Mouse (Mus musculus) urinary bladder, postnatal 14 days (tissue): ENCODE data around the gene Mrpl54.

ENCODE experiments used
- DNase-seq: peaks from one replicate; pipeline ENCODE4 v3.0.0; 2021; ENCODE audit warnings: low spot score

Mrpl54 gene

DNA sequence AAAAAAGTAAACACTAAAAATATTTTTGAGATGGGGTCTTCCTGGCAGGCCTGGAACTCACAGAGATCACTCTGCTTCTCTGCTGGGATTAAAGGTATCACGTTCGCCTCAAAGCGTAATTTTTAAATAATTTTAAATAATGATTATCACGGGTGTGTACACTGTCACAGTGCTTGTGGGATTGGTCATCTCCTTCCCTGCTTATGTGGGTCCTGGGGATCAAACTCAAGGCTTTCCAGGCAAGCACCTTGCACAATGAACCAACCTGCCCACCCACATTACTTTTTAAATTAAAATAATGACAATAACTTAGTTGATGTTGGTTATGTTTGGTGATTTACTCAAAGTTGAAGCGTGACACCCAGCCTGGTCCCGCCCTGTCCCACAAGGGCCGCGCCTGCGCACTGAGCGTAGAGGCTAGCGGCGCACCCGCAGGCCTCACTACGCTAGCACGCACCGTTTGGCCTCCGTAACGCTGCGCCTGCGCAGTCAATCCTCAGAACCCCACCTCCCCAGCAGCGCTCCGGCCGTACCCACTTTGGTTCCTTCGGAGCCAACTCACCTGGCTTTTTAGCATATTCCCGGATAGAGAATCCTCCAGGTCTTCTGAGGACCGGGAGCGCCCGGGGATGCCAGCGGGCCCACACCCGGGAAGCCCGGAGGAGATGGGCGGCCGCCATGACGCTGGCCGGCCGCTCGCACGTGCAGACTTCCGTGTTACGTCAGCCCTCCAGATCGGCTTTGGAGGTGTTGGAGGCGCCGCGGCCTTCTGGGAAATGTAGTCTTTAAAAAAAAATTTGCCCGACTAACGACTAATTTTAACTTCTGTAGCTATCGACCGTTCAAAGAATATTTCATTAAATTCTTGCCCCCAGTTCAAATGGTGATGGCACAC, at the start of gene Mrpl54, which contains the start of gene Apba3:
TSS of gene Mrpl54 (minus strand) at position 724 of the 895 bp plus-strand sequence.
TSS of gene Apba3 (plus strand) at position 750 of the 895 bp plus-strand sequence.
- DNase-seq, result peak; percentile 97

DNA sequence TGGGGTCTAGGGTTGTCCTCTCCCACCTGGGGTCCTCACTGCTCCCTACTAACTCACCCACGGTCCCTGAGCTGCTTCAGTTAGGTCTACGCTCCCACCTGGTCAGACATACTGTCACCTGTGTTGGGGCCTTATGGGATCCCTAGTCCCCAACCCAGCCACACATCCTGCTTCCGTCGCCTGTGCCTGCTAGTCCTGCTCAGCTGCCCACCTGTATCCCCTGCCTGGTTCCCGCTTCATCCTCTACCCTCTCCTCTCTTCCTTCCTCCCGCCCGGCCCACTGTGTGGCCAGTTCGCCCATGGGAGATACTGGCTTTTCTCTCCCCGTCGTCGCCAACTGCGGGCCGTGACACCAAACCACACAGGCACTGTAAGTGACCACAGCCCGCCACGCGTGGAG, 48.9 kb upstream of the Mrpl54 start:
- no peak for DNase-seq

DNA sequence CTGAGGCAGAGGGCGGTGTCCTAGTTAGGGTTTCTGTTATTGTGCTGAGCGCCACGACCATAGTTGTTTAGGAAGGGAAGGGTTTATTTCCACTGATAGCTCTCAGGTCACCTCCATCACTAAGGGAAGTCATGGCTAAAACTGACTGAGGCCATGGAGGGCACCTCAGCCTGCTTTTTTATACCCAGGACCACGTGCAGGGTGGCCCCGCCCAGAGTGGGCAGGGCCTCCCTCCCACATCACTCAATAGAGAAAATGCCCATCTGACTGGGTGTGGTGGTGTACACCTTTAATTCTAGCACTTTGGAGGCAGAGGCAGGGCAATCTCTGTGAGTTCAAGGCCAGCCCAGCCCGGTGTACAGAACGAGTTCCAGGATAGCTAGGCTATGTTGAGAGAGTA, 47.5 kb upstream of the Mrpl54 start:
- DNase-seq, result no peak

DNA sequence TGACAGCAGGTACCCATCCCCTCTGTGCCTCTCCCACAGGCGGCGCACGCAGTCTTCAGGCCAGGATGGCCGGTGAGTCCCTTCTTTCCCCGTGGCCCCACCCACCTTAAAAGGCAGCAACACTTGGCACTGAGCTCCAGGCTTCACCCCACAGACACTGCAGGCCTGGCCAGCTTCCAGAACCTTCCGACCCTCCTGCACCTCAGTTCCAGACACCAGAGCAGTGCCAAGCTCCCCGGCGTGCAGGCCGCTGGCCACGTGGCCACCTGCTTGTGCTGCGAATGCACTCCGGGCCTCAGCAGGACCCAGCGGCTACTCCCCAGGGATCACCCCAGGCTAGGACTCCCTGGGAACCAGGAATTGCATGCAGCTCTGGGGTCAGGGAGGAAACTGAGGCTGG, 46.8 kb upstream of the Mrpl54 start:
- no peak for DNase-seq

DNA sequence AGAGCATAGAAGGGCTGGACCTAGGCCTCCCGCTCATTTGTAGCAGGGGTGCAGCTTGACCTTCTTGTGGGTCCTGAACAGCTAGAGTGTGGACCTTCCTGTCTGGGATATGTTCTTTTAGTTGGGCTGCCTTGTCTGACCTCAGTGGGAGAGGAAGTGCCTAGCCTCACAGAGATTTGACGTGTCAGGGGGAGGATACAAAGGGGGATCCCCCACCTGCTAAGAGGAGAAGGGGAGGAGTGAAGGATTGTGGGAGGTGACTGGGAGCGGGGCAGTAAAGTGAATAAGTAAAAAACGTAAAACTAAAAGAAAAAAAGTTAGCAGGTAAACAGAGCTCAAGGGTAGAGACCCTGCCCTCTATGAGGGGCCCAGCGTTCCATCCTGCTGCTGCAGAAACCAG, 42.8 kb upstream of the Mrpl54 start:
- no peak for DNase-seq

DNA sequence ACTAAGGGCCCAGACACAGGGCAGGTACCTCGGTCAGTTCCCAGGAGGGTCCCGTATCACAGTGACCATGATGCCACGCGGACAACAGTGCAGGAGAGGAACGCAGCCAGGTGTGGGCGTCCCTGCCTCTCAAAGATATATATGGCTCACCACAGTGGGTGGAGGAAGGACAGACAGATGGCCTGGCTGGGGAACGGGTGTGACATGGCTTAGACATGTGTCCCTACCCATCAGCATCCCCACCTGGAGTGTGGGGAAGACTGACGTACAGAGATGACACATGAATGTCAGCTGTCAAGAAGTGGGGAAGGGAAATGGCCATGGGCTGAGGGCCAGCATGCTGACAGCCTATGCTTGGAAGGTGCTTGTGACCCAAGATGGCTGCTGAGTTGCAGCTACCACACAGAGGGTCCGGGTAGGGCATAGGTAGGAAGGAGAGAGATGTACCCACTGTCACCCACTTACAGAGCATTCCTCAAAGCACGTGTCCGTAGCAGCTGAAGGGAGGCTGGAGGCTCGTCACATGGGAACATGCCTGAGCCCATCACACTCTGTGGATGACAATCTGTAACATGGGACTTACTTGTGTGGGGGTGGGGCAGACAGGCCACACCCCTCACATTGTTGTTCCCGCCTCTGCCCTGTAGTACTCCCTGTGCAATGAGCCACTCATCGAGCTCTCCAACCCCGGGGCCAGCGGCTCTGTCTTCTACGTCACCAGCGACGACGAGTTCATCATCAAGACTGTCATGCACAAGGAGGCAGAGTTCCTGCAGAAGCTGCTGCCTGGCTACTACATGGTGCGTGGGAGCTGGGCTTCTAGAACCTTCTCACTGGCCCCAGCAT, 40.3 kb upstream of the Mrpl54 start:
- DNase-seq, result no peak

DNA sequence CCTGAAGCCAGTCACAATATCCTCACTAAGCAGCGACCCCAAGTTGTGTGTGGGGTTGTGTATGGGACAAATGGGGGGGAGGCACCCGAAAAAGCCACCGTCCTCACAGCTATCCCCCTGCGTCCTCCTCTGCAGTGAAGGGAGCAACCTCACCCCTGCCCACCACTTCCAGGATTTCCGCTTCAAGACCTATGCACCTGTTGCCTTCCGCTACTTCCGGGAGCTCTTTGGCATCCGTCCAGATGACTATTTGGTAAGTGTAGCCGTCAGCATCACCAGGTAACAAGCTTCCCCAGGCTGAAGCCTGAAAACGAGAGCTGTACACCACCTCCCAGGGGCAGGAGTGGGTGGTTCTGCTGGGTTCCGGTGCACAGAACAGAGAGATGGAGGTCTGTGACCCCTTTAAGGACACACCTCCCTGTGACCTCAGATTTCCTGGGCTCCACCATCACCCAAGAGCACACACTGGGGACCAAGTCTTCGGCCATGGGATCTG, 39.5 kb upstream of the Mrpl54 start:
- no peak for DNase-seq

DNA sequence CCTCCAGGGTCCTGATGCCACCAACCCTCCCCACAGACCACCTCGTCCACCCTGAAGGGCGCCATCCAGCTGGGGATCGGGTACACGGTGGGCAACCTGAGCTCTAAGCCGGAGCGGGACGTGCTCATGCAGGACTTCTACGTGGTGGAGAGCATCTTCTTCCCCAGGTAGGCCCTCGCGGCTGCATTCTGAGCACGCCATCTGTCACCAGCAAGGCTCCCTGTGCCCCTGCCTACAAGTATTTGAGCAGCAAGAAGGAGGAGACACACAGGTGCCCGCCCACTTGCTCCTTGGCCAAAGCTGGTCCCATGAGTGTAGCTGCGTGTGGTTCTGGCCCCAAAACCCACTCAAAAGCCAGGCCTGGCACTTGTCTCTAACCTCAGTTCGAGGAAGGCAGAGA, 38.9 kb upstream of the Mrpl54 start:
- no peak for DNase-seq

DNA sequence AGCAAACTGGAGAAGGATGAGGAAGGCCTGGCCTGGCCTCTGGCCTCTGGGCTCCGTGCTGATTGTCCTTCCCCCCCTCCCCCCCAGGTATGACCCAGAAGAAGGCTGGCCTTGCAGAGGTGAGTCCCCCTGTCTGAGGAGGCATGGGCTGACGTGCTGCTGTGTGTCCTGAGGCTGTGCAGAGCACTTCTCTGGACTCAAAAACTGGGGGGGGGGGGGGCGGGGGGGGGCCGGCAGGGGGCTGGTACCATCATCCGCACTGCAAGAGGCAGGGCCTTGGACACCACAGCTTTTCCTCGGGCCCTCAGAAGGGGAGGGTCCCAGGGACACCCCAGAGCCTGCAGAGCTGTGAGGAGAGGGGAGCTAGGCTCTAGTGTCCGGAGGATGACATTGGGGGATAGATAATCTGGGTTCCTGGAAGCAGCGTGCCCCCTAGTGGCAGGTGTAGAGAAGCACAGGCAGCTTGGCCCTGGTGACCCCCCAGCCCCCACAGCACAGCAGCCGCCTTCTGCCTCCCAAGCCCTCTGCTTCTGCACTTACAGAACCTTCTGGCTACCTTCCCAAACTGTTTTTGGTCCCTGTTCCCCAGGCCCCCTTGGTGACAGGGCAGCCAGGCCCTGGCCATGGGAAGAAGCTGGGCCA, 38.0 kb upstream of the Mrpl54 start:
- DNase-seq, result no peak

DNA sequence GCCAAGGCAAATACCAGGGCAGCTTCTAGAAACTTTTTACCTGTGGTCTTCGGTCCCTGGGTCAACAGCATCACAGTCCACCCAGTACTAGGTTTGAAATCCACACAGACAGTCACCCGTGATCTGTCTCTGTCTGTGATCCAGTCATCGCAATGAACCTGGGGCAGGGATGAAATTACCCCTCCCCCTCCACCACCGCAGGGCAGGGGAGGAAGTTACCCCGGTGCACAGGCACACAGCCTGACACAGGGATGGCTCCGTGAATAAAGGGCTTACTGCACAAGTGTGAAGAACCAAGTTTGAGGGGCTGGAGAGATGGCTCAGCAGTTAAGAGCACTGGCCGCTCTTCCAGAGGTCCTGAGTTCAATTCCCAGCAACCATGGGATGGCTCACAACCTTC, 37.0 kb upstream of the Mrpl54 start:
- no peak for DNase-seq

DNA sequence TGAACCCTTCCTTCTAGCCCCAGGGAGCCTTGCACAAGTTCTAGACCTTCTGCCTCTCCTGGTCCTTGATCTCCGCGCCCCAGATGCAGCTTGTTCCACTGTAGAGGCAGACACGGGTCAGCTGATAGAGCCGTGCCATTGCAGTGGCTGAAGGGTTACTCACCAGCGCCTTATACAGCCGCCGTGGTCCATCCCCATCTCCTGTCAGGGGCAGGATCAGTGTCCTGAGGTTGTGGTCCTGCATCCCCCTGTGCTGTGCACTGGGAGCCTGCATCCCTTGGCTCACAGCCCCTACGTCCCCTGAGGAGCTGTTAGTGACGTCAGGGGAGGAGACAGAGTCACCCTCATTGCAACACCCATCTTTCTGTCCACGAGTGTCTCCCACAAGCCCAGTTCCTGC, 36.5 kb upstream of the Mrpl54 start:
- DNase-seq, result no peak

DNA sequence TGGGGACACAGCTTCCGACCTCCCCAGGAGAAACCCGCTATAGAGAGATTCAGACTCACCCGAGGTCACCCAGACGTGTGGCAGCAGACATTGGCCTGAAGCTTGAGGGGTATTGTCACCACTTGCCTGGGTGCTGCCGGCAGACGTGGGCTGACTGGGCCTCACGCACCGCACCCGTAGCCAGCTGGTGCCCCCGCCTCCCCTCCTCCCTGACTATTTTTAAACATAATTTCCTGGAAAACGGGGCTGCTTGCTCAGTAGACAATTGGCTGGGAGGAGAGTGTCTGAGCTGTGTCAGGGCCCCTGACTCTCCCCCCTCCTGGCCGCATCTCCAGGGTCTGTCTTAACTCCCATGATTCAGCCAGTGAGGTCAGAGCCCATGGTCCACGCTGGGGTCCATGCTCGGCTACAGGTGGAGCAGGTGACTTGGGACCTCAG, 36.1 kb upstream of the Mrpl54 start:
- DNase-seq, result no peak

DNA sequence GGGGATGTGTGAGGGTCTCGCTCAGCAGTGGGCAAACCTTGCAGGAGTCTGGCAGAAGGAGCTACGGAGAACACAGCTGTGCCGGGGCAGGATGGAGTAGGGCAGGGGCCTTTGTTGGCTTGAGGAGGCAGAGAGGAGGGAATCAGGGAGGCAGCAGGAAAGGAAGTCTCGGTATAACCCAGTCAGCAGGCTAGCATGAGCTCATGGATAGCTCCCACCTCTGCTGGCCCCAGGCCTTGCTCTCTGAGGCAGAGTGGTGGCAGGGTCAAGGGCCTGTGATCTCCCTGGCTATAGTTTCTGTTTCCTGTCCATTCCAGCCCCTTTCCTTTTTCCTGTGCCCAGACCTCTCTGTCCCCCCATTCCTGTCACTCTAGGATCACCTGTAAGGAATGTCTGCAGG, 35.6 kb upstream of the Mrpl54 start:
- DNase-seq, result no peak

DNA sequence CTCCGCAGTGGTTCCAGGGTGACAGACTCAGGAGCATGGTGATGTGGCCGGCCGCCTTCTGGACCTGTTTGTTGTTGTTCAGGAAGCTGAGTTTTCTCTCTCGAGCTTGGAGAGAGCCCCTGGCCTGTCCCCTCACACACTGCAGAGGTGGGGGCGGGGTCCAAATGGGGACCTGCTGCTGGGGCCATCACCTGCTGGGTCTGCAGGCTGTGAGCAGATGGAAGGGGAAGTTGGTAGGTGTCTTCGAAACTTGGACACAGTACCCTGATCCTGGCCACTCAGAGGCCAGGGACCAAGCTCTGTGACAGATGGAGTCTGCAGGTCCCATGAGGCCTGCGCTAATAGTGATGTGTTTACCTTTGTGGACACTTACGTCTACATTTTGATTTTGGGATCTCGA, 34.6 kb upstream of the Mrpl54 start:
- DNase-seq, result no peak

DNA sequence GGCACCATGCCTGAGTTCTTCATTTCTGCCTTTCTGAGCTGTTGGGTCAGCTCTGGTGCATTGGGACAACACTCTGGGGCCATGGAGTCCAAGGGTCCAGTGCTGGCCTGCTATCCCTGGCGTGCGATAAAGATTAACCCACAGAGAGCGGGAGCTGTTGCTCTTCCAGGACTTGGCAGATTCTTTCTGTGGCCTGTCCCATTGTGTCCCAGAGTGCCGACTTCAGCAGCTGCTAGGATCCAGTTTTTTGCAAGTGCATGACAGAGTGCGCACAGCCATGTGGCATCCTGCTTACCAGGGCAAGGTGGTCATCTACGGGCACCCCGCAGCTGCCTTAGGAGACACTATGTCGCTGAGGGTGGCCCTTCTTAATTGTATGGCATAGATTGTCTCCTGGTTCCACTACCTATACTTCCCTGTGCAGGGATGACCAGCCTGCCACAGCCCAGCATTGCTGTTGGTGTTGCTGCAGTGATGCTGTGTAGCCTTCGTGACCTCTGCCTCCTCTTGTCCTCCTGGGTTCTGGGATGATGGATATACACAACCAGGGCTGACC, 33.7 kb upstream of the Mrpl54 start:
- no peak for DNase-seq

DNA sequence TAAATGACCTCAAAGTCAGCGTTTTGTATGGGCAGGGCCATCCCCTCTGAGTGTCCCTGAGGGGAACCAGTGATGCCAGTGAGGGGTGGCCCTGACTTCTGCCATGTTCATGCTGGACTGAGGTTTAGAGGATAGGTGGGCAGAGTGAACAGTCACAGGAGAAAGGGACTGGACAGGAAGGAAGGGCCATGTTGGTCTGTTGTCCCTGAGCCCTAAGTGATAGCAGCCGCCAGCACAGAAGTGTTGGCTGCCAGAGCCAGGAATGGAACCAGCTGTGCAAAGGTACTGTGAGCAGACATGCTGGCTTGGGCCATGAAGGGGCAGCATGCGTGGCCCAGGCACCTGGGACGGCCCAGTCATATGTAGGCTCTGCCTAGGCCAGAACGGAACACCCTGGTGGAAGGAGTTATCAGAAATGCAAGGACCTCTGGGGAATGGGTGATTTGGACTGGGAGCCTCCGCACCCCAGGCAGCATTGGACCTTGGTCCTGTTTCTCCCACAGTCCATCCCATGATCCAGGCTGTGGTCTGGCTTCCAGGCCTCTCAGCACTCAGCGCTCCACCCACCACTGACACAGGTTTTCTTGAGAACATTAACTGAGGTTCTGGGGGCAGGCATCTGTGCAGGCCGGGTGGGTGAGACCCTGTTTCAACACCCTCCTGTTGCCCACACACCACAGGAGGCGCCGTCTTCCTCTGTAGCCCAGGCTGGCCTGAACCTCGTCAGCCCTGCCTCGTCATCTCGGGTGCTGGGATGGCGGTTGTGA, 33.0 kb upstream of the Mrpl54 start:
- DNase-seq, result no peak

DNA sequence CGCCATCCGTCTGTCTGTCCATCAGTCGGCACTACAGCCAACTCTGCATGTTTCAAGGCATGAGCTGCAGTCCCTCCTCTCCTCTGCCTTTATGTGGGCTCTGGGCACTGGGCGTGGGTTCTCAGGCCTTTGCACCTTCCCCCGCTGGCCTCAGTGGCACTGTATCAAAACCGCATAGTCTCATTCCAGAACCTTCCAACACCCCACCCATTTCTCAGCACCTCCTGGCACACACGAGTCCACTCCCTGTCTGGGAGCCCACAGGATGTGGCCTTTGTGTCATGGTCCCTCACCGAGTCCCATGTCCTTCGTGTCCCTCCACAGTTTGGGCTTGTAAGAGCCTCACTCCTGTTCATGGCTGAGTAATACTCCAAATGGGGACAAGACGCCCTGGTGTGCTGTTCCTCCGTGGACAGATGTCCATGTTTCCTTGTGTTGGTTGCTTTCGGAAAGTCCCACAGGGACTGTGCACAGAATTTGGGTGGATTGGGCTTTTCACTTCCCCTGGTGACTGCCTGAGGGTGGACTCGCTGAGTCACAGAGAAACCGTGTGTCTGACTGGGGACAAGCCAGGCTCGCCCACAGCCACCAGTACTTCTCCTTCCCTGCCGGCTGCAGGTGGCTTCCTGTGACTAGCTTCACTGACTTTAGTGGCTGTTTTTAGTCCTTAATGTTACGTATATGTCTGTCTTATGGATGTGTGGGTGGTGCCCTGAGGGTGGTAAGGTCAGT, 31.8 kb upstream of the Mrpl54 start:
- DNase-seq, result no peak

DNA sequence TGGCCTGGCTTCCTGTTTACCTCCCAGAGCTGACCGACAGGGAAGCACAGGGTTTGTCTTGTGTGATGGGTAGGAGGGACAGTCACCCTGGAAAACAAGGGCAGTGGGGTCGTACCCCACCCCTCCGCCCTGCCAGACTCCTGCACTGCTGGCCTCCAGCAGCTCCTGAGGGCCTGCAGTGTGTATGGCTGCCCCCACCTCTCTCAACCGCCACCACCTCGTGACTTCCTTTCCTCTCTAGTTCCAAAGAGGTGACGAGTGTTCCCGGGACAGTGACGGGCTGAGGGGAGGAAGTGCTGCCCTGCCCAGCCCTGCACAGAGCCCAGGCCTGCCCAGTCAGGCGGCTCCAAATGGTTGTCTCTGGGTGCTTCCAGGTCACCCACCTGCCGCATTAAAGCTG, 31.1 kb upstream of the Mrpl54 start:
- DNase-seq, result no peak

DNA sequence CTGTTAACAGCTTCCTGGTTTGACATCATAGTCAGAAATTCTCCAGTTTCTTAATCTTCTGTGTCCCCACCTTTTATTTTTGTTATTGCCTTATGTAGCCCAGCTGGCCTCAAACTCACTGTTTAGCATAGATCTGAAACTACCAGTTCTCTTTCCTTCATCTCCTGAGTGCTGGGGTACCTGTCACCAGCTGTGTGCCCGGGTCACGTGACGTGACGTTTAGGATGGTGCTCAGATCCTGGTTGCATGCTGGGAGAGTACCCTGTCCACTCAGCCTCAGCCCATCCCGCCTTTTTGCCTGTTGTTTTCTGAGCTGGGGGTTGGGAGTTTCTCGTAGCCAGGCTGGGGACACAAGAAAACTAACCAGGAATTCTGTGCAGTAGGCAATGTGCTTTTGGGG, 30.5 kb upstream of the Mrpl54 start:
- DNase-seq, result no peak

DNA sequence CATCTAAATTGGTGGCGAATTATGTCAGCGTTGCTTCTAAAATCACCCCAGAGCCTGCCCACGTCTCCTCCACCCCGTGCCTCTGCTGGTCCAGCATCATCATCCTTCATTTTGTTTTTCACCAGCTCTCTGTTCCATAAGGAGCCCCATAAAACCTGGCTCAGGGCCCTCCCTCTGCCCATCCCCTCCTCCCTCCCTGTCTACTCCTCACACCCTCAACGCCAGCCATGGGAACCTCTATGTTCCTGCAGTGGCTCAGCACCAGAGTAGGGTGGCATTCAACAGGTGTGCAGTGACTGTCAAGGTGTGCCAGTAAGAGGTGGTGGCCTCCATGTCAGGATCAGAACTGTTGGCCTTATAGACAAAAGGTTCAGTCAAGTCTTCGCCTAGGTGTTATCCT, 28.5 kb upstream of the Mrpl54 start:
- no peak for DNase-seq

DNA sequence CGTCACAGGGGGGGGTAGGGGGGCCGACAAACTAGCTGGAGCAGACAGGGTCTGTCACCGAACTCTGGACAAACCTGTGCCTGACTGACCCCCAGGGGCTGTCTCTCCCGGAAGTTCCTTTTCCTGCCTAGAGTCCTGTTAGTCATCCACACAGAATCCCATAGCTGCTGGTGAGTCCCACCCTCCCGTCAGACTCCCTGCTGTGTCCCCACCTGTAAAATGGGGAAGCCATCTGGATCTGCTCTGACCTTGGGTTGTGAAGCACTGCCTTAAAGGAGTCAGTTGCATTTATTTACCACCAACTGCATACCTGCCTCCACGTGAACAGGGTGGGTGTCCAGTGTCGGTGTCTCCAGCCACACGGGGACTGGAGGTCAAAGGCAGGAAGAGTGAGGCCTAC, 27.7 kb upstream of the Mrpl54 start:
- DNase-seq, result no peak
